Mouse (Mus musculus): Measurements from ENCODE around the gene Rpl22. TPM values are rescaled to one million over a fixed set of nuclear protein-coding genes. Genes with fewer than 3 reads are reported as not detected.

Rpl22 gene
- polyA plus RNA-seq, 1 experiment from 2014 or later, result 470 TPM

DNA sequence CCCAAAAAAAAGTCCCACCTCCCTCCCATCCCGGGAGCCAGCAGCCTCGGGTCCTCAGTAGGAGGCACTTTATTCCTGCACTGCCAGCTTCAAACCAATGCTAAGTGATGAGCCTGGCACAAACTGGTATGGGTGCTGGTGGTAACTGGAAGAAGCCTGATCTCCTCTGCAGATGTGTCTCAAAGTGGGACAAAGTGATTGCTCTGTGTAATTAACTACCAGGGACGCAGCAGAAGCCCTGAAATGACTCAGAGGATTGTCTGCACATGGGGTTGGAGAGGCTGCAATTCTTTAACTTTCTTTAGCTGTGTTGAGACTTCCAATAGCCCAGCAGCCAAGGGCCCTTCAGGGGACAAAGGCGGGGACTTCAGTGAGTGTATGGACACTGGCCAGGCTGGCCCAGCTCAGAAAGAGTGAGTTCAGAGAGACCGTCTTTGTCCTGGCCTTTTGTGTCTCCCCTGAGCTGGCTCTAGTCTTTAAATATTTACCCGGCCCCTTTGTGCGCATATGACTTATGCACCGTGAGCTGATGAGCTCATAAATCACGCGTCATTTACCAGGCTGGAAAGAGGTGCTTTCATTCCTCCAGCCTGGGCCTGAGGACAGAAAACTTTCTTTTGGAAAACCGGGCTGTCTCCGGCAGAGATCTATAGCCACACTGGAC, 33.3 kb upstream of the Rpl22 start:
- H3K27me3 ChIP-seq (replicated peaks; ENCODE audit: control insufficient read depth, insufficient read depth, low read length), result peaks cover 62% of the 10 kb centered on the region
- WGBS, result 26% methylated on average over 12 of the region's 12 CpGs
- H3K36me3 ChIP-seq (ENCODE audit: control insufficient read depth, insufficient read depth, low read length), result no peaks in the 10 kb centered on the region
- no peak overlapping the region for H3K27ac ChIP-seq (replicated peaks; ENCODE audit: low read depth, low read length)
- no peak overlapping the region for H3K4me2 ChIP-seq (ENCODE audit: low read depth, low read length)
- DNase-seq (ENCODE audit: low spot score) (no peak), ATAC-seq (ENCODE audit: low read depth) (no peak)
- no peak overlapping the region for H3K4me3 ChIP-seq (ENCODE audit: low read depth, low read length)
- H3K9ac ChIP-seq (ENCODE audit: low read depth, low read length), result no peak overlapping the region
- no peaks in the 10 kb centered on the region for H3K9me3 ChIP-seq (ENCODE audit: control insufficient read depth, low read length)
- peaks cover 7% of the 10 kb centered on the region; the same call in 1 of the 2 replicates for H3K4me1 ChIP-seq (ENCODE audit: control insufficient read depth, insufficient read depth, low read length)

DNA sequence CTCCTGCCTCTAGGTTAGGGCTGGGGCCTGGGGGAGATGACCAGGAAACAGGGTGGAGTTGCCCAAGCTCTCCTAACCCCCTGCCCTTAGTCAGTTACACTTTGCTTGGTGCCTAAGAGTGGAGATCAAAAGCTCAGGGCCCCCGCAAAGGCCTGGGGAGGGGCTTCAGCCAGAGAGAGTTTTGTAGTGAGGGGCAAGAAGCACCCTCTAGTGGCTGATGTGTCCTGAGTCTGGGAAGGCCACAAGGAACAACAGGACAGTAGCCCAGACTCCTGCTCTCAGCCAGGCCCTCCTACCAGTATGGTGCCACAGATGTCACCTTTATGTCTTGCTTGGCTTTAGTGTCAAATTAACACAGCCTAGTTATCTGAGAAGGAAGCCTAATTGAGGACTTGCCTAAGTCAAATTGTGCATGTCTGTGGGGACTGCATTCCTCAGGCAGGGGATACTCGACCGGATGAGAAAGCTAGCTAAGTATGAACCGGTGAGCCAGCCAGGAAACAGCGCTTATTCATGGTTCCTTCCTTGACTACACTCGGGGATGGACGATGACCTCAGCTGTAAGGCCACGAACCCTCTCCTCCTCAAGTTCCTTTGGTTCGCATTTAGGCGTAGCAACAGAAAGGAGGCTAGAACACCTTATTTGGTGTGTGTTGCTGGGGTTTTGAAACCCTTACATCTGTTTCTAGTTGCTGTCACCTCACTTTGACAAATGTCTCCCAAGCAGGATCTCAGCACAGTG, 31.2 kb upstream of the Rpl22 start:
- peaks cover 14% of the 10 kb centered on the region for H3K4me1 ChIP-seq (ENCODE audit: control insufficient read depth, insufficient read depth, low read length)
- no peak overlapping the region for H3K27ac ChIP-seq (replicated peaks; ENCODE audit: low read depth, low read length)
- no peak overlapping the region for H3K9ac ChIP-seq (ENCODE audit: low read depth, low read length)
- DNase-seq (ENCODE audit: low spot score), result no peak
- no peak overlapping the region for H3K4me2 ChIP-seq (ENCODE audit: low read depth, low read length)
- peaks cover 47% of the 10 kb centered on the region for H3K27me3 ChIP-seq (replicated peaks; ENCODE audit: control insufficient read depth, insufficient read depth, low read length)
- H3K9me3 ChIP-seq (ENCODE audit: control insufficient read depth, low read length), result no peaks in the 10 kb centered on the region
- H3K4me3 ChIP-seq (ENCODE audit: low read depth, low read length), result no peak overlapping the region
- 41% methylated on average over 10 of the region's 10 CpGs for WGBS
- H3K36me3 ChIP-seq (ENCODE audit: control insufficient read depth, insufficient read depth, low read length), result no peaks in the 10 kb centered on the region
- ATAC-seq (ENCODE audit: low read depth), result no peak

DNA sequence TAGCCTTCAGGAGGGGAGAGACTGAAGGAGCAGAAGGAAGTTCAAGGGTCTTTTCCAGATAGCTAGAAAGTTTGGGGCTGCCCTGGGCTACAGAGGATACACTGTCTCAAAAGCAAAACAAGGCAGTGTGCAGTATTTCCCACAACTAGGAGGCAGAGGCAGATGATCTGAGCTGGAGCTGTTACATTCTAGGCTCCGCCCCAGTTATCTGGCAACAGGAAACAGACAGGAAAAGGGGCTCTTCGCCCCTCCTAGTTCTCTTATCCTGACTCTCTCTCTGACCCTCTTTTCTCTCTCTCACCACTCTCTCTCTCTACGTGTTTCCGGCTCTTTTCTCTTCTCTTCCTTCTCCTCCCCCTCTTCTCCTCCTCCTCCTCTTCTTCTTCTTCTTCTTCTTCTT, 29.6 kb upstream of the Rpl22 start:
- H3K36me3 ChIP-seq (ENCODE audit: control insufficient read depth, insufficient read depth, low read length), result peaks cover 12% of the 10 kb centered on the region; the same call in 1 of the 2 replicates
- DNase-seq (ENCODE audit: low spot score) (peak; percentile 43), ATAC-seq (ENCODE audit: low read depth) (no peak)
- no peak overlapping the region for H3K4me2 ChIP-seq (ENCODE audit: low read depth, low read length)
- H3K9me3 ChIP-seq (ENCODE audit: control insufficient read depth, low read length), result no peaks in the 10 kb centered on the region
- 34% methylated on average over 4 of the region's 4 CpGs for WGBS
- H3K9ac ChIP-seq (ENCODE audit: low read depth, low read length), result no peak overlapping the region
- H3K27ac ChIP-seq (replicated peaks; ENCODE audit: low read depth, low read length), result no peak overlapping the region
- peaks cover 10% of the 10 kb centered on the region for H3K4me1 ChIP-seq (ENCODE audit: control insufficient read depth, insufficient read depth, low read length)
- H3K4me3 ChIP-seq (ENCODE audit: low read depth, low read length), result no peak overlapping the region
- H3K27me3 ChIP-seq (replicated peaks; ENCODE audit: control insufficient read depth, insufficient read depth, low read length), result peaks cover 32% of the 10 kb centered on the region

DNA sequence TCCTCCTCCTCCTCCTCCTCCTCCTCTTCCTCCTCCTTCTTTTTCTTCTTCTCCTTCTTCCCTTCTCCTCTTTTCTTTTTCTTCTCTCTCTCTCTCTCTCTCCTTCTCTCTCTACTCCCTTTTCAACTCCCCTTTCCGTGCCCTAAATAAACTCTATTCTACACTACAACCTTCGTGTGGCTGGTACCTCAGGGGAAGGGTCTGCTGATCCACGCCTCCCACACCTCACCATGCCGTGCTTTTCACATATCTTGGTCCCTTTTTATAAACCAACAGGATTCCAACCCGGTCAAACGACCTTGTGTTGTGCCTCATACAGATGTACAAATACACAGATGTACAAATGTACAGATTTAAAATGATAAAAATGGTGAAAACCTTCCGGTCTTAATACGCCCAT, 29.2 kb upstream of the Rpl22 start:
- Histone ChIP-seq H3K36me3 (ENCODE audit: control insufficient read depth, insufficient read depth, low read length) (peaks cover 16% of the 10 kb centered on the region; the same call in 1 of the 2 replicates), H3K4me1 (ENCODE audit: control insufficient read depth, insufficient read depth, low read length) (peaks cover 10% of the 10 kb centered on the region), H3K4me3 (ENCODE audit: low read depth, low read length) (peak overlapping the region; percentile 86), H3K27ac (replicated peaks; ENCODE audit: low read depth, low read length) (no peak overlapping the region), H3K27me3 (replicated peaks; ENCODE audit: control insufficient read depth, insufficient read depth, low read length) (peaks cover 27% of the 10 kb centered on the region), H3K9me3 (ENCODE audit: control insufficient read depth, low read length) (no peaks in the 10 kb centered on the region), H3K9ac (ENCODE audit: low read depth, low read length) (peak overlapping the region; percentile 60), H3K4me2 (ENCODE audit: low read depth, low read length) (peak overlapping the region; percentile 62)
- ATAC-seq (ENCODE audit: low read depth) (no peak), DNase-seq (ENCODE audit: low spot score) (no peak)
- WGBS, result 17% methylated on average over 8 of the region's 8 CpGs

DNA sequence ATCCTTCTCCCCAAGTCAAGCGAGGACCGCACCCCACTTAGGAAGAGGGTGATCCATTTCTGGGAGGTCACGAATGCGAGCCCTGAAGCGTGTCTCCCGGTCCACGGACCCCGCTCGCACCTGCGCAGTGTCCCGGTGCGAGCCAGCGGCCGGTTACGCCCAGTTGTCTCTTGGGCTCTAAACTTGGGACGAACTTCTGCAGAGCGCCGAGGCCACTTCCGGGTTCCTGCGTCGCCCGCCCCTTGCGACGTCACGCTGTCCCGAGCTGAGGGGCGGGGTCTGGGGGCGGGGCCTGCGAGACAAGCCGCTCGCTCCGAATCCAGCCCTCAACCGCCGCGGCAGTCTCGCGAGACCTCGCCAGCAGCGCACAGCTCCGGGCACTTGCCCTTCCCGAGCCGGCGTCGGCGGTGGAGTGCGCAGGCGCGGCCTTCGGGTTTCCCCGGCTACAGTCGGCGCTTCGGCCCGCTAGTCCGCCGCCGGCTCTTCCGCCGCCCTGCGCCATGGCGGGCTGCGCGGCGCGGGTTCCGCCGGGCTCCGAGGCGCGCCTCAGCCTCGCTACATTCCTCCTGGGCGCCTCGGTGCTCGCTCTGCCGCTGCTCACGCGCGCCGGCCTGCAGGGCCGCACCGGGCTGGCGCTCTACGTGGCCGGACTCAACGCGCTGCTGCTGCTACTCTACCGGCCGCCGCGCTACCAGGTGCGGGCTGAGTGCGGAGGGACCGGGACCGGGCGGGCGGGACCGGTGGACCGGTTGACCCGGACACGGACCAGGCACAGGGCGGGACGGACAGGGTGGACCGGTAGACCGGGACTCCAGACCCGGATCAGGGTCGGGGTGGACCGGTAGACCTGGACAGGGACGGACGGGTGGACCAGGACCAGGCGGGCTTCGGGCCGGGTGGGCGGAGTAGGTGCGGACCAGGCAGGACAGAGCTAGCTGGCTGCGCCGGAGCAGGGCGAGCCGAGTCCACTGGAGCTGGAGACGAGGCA, 28.4 kb upstream of the Rpl22 start, which contains the start of gene Icmt:
TSS of gene Icmt (plus strand) at position 354 of the 988 bp plus-strand sequence.
- under 1% methylated on average over 65 of the region's 119 CpGs for WGBS
- peaks cover 10% of the 10 kb centered on the region for H3K4me1 ChIP-seq (ENCODE audit: control insufficient read depth, insufficient read depth, low read length)
- peak within 1 kb of the TSS; percentile 62; the same call in 1 of the 2 replicates for H3K27ac ChIP-seq (replicated peaks; ENCODE audit: low read depth, low read length)
- peak within 1 kb of the TSS; percentile 97 for H3K9ac ChIP-seq (ENCODE audit: low read depth, low read length)
- peak; percentile 97 for ATAC-seq (ENCODE audit: low read depth)
- H3K4me3 ChIP-seq (ENCODE audit: low read depth, low read length), result peak within 1 kb of the TSS; percentile 86
- DNase-seq (ENCODE audit: low spot score), result peak; percentile 98
- peaks cover 19% of the 10 kb centered on the region for H3K27me3 ChIP-seq (replicated peaks; ENCODE audit: control insufficient read depth, insufficient read depth, low read length)
- H3K9me3 ChIP-seq (ENCODE audit: control insufficient read depth, low read length), result no peaks in the 10 kb centered on the region
- H3K4me2 ChIP-seq (ENCODE audit: low read depth, low read length), result peak within 1 kb of the TSS; percentile 78
- peaks cover 22% of the 10 kb centered on the region; the same call in 1 of the 2 replicates for H3K36me3 ChIP-seq (ENCODE audit: control insufficient read depth, insufficient read depth, low read length)

DNA sequence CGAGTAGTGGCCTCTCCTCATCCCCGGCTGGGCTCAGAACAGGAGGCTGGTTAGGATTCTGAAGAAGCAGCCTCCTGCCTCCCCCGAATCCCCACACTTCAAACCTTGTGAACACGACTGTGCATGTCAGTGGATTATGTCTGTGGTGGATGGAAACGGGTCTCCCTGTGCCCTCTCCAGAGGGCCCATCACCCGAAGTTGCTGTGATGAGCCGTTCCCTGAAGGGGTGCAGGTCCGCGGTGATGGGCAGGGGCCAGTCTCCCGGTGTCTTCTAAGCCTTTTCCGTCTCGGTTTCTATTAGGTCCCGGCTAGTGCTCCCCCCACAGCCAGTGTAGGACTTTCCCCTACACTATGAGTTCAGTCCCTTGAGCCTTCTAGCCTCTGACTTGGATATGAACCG, 26.7 kb upstream of the Rpl22 start:
- Histone ChIP-seq H3K36me3 (ENCODE audit: control insufficient read depth, insufficient read depth, low read length) (peaks cover 37% of the 10 kb centered on the region), H3K4me2 (ENCODE audit: low read depth, low read length) (peak overlapping the region; percentile 78; the same call in 1 of the 2 replicates), H3K9ac (ENCODE audit: low read depth, low read length) (peak overlapping the region; percentile 97), H3K4me1 (ENCODE audit: control insufficient read depth, insufficient read depth, low read length) (peaks cover 10% of the 10 kb centered on the region), H3K27ac (replicated peaks; ENCODE audit: low read depth, low read length) (no peak overlapping the region), H3K27me3 (replicated peaks; ENCODE audit: control insufficient read depth, insufficient read depth, low read length) (peaks cover 3% of the 10 kb centered on the region; the same call in 1 of the 2 replicates), H3K4me3 (ENCODE audit: low read depth, low read length) (peak overlapping the region; percentile 86; the same call in 1 of the 2 replicates), H3K9me3 (ENCODE audit: control insufficient read depth, low read length) (no peaks in the 10 kb centered on the region)
- ATAC-seq (ENCODE audit: low read depth) (no peak), DNase-seq (ENCODE audit: low spot score) (no peak)
- 81% methylated on average over 14 of the region's 14 CpGs for WGBS

DNA sequence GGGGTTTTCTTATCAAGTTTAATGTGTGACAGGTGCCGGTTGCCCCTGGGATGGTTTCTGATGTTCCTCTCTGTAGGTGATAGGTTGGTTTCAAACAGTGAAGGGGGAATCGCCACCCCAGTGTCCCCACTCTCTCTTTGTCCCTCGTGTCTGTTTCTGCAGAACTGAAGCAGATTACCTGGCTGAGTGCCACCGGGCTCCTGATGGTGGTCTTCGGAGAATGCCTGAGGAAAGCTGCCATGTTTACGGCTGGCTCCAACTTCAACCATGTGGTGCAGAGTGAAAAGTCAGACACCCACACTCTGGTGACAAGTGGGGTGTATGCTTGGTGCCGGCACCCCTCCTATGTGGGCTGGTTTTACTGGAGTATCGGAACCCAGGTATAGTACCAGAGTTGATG, 25.2 kb upstream of the Rpl22 start:
- Histone ChIP-seq H3K4me1 (ENCODE audit: control insufficient read depth, insufficient read depth, low read length) (peaks cover 10% of the 10 kb centered on the region), H3K36me3 (ENCODE audit: control insufficient read depth, insufficient read depth, low read length) (peaks cover 44% of the 10 kb centered on the region), H3K27ac (replicated peaks; ENCODE audit: low read depth, low read length) (no peak overlapping the region), H3K9ac (ENCODE audit: low read depth, low read length) (no peak overlapping the region), H3K27me3 (replicated peaks; ENCODE audit: control insufficient read depth, insufficient read depth, low read length) (no peaks in the 10 kb centered on the region), H3K4me3 (ENCODE audit: low read depth, low read length) (no peak overlapping the region), H3K4me2 (ENCODE audit: low read depth, low read length) (no peak overlapping the region), H3K9me3 (ENCODE audit: control insufficient read depth, low read length) (no peaks in the 10 kb centered on the region)
- no peak for DNase-seq (ENCODE audit: low spot score)
- no peak for ATAC-seq (ENCODE audit: low read depth)
- 87% methylated on average over 8 of the region's 8 CpGs for WGBS

DNA sequence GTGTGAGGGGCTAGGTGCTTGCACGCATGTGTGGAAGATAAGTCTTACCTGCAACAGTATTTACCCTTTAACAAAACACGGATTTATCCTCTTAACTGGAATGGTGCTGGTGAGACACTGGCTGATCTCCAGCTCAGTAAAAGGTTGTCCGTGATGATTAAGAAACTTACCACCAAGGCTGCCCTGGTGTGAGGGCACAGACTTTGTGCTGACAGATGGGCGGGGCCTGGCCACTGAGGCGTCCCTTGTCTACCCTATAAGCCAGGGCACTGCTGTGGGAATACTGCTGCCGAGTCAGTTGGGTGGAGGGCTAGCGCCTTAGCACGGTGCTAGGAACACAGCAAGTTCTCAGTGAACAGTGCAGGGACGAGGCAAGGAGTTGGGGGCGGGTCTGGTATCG, 23.5 kb upstream of the Rpl22 start:
- H3K9ac ChIP-seq (ENCODE audit: low read depth, low read length), result no peak overlapping the region
- no peaks in the 10 kb centered on the region for H3K27me3 ChIP-seq (replicated peaks; ENCODE audit: control insufficient read depth, insufficient read depth, low read length)
- no peak overlapping the region for H3K4me3 ChIP-seq (ENCODE audit: low read depth, low read length)
- no peaks in the 10 kb centered on the region for H3K9me3 ChIP-seq (ENCODE audit: control insufficient read depth, low read length)
- DNase-seq (ENCODE audit: low spot score), result no peak
- 76% methylated on average over 11 of the region's 11 CpGs for WGBS
- H3K4me2 ChIP-seq (ENCODE audit: low read depth, low read length), result no peak overlapping the region
- H3K27ac ChIP-seq (replicated peaks; ENCODE audit: low read depth, low read length), result no peak overlapping the region
- H3K4me1 ChIP-seq (ENCODE audit: control insufficient read depth, insufficient read depth, low read length), result peaks cover 7% of the 10 kb centered on the region
- no peak for ATAC-seq (ENCODE audit: low read depth)
- H3K36me3 ChIP-seq (ENCODE audit: control insufficient read depth, insufficient read depth, low read length), result peaks cover 44% of the 10 kb centered on the region
